Comparison of ENCODE assay signal across 24 mouse cellular contexts in the genomic region with DNA sequence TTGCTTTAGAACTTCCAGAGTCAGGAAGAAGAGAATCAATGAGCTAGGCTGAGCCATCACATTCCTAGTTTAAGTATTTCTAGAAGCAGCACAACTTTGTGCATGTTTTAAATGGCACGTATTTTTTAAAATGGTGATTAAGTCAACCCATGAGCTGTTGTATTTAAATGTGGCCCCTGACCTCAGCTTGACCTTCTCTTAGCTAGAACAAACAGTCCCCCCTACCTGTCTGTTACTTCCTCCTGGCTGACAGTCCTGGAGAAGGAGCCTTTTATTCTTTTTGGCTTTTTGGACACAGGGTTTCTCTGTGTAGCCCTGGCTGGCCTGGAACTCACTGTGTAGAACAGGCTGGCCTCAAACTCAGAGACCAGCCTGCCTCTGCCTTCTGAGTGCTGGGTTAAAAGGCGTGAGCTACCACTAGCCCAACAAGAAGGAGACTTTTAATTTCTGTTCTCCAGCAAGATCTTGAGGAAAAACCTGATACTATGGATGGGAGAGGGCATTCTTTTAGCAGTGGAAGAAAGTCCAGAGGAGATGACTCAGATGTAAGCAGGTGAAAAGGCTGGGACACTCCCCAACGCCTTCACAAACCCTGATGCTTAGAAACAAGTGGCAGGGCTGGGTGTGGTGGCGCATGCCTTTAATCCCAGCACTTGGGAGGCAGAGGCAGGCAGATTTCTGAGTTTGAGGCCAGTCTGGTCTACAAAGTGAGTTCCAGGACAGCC.
"Had no signal": no experiment of that assay in that cellular context is flagged by ENCODE, and none has a peak within 500 bp of the region (broad histone marks: within the 10 kb centered on the region; RNA-seq: fewer than 3 reads in every experiment).

No protein-coding gene starts in this region.

- H3K4me1 ChIP-seq: kidney, embryonic 15.5 days; limb, embryonic 15.5 days; lung, embryonic 15.5 days; midbrain, embryonic 13.5 days; neural tube, embryonic 13.5 days had no signal

- H3K27ac ChIP-seq: kidney, embryonic 15.5 days; left cerebral cortex, adult 2 months; limb, embryonic 12.5 days; limb, embryonic 15.5 days; liver, embryonic 14.5 days; lung, embryonic 15.5 days; midbrain, embryonic 10.5 days; midbrain, embryonic 13.5 days; neural tube, embryonic 13.5 days; stomach, postnatal 0 days had no signal

- H3K9ac ChIP-seq: kidney, embryonic 15.5 days; limb, embryonic 12.5 days; limb, embryonic 15.5 days; liver, embryonic 14.5 days; lung, embryonic 15.5 days; midbrain, embryonic 13.5 days; neural tube, embryonic 13.5 days had no signal

- DNase-seq: kidney, adult 8-10 months; kidney, postnatal 10 days; kidney, postnatal 36 days; layer of hippocampus, postnatal 36 days; left cerebral cortex, postnatal 4 days; lung, adult 18-20 months; lung, postnatal 10 days; lung, postnatal 36 days; thymus, adult 2 months; thymus, postnatal 14 days; thymus, postnatal 4 days had no signal

- H3K4me2 ChIP-seq: kidney, embryonic 15.5 days; limb, embryonic 12.5 days; limb, embryonic 15.5 days; lung, embryonic 15.5 days; midbrain, embryonic 13.5 days; neural tube, embryonic 13.5 days had no signal

- ATAC-seq: midbrain, embryonic 13.5 days; midbrain, embryonic 16.5 days had no signal

- H3K9me3 ChIP-seq: kidney, embryonic 15.5 days; limb, embryonic 12.5 days; limb, embryonic 15.5 days; lung, embryonic 15.5 days; megakaryocyte, embryonic 14.5 days; midbrain, embryonic 10.5 days; midbrain, embryonic 13.5 days; neural tube, embryonic 13.5 days had no signal

- H3K27me3 ChIP-seq: kidney, embryonic 15.5 days; limb, embryonic 12.5 days; limb, embryonic 15.5 days; lung, embryonic 15.5 days; megakaryocyte, embryonic 14.5 days; midbrain, embryonic 13.5 days; neural tube, embryonic 13.5 days had no signal

- H3K36me3 ChIP-seq: kidney, embryonic 15.5 days; limb, embryonic 12.5 days; limb, embryonic 15.5 days; lung, embryonic 15.5 days; midbrain, embryonic 10.5 days; midbrain, embryonic 13.5 days; neural tube, embryonic 13.5 days had no signal

- H3K4me3 ChIP-seq: kidney, embryonic 15.5 days; left cerebral cortex, adult 2 months; limb, embryonic 12.5 days; limb, embryonic 15.5 days; lung, embryonic 15.5 days; midbrain, embryonic 10.5 days; midbrain, embryonic 13.5 days; myocyte; neural tube, embryonic 13.5 days had no signal
